Mouse (Mus musculus) cerebellum, adult (tissue): ENCODE results near the gene Nos1ap.

ENCODE experiments used
- ATAC-seq: cut with Nextera tagmentation; 2 replicates; pipeline ENCODE4 v1.9.2; 2017; ENCODE audit warnings: mild to moderate bottlenecking, moderate library complexity, mixed read lengths; ENCODE audit not compliant: insufficient number of reproducible peaks, low FRiP score, low TSS enrichment

The Nos1ap gene

DNA sequence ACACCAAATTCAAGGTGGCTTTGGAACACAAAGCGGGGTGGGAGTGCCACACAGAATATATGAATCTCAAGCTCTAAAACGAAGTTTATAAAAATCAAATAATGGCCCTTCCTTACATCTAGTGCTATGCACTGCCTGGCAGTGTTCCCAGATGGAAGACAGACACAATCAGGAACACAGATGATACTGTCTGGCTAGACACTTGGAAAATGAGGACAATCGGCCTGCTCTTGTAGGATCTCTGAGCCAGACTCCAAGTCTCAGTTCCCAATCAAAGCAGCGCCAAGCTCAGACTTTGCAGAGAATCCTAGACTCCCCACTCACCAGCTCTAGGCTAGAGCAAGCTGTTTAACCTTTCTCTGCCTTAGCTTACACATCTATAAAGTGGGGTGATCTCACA, 85.3 kb downstream of the Nos1ap start:
- ATAC-seq = no peak

DNA sequence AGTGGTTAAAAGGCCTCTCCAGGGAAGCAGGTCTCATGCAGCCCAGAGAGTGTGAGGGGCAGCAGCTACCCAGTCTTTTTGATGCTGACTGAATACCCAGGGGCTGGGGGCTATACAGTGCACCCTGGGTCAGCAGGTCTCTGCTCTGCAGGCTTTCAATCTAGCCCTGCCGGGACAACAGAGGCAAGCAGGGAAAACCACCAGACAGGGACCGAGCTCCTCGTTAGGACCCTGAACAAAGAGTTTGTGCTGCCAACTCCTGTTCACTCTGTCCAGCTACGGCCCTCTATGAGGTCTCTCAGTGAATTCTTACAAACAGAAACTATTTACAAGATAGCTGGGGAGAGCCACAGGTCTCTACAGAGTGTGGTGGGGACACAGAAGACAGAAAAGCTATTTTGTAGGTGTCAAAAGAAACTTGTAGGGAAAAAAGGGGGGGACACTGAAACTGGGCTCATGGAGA, 86.4 kb downstream of the Nos1ap start:
- no peak for ATAC-seq

DNA sequence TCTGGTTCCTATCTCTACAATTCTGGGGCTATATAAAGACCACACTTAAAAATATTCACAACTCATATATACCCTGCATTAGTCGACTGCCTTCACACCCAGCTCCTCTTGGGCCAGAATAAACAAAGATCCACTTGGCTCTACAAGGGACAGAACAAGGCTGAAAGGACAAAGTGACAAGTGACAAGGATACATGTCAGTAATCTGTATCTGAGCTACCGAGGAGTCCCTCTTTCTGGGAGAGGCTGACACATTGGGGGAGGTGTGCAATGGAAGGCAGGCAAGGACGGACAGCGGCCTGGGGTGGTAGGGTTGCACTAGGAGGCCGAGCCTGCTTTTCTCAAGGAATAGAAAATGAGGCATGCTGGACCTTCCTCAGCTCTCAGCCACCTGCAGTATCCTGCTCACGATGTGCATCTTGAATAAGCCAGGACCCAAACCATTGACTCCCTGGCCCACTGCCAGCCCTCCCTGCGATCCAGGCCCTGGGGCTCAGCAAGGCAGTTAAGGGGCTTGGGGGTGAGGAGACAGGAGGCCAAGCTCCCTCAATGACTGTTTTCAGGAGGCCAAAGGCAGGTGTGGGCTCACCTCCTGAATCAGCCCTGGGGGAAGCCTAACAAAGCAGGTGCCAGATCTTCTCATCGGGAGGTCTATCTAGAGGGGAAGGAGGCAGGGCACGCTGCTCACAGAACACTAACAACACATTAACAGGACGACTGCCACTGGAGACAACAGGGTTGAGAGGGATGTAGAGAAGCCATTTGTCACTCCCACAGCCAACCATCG, 87.0 kb downstream of the Nos1ap start:
- no peak for ATAC-seq

DNA sequence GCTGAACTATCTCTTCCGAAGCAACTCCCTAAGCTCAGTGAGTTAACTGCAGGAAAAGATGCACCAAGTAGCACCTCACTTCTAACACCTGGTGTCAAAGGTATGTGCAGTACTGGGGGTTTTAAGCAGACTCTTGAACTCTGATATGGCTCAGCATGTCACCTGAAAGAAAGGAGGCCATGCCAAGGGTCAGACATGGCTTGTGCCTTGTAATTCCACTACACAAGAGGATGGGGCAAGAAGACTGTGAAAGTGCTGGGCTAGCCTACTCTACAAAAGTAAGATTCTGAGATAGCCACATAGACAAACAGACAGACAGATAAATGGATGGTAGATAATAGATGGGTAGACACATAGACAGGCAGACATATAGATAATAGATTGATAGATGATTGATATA, 87.7 kb downstream of the Nos1ap start:
- no peak for ATAC-seq

DNA sequence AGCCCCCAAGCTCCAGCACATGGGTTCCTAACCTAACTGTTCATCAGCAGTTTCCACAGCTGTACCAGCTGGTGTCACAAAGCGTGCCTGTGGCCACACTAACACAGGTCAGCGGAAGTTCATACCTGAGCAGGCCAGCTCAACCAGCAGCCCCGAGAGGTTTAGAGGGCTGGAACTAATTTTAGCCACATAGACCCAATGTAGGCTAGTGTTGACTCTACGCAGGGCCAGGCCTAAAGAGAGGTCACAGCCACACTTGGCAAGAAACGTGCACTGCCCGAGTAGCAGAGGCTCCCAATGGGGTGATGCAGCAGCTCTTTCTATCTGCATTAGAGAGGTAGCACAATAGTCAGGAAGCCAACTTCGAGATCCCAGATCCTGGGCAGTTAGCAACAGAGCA, 88.1 kb downstream of the Nos1ap start:
- ATAC-seq = no peak

DNA sequence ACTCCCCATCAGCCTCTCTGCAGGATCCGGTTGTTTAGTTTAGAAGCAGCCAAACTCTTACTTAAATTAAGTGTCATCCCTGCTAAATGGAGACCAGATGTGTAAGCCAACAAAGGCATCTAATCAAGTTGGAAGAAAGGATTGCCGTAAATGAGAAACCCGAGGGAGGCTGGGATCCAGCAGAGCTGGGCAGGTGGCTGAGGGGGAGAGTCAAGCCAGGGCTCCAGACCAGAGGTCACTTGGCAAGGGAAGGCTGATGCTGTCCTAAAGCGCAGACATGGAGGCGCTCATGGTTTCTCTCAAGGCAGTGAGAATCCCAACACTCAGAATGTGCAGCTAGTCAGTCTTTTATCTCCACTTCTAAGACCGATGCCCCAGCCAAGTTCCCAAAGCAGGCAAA, 89.8 kb downstream of the Nos1ap start:
- no peak for ATAC-seq

DNA sequence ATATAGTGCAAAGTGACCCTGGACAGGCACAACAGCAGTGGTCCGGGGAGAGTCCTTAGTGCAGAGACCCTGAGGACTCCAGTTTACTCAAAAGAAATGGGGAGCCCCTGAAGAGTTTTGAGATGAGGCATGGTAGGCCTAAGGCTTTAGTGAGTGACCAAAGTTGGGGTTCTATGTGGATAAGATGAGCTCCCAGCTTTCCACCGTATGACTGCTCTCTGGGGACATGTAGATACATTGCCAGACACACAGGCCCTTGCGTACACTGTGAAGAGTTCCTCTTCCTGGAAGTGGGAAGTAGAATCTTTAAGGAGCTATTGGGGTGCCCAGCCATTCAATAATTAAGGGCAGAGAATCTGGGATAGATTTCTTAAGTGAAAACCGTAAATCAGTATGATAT, 90.2 kb downstream of the Nos1ap start:
- ATAC-seq = no peak

DNA sequence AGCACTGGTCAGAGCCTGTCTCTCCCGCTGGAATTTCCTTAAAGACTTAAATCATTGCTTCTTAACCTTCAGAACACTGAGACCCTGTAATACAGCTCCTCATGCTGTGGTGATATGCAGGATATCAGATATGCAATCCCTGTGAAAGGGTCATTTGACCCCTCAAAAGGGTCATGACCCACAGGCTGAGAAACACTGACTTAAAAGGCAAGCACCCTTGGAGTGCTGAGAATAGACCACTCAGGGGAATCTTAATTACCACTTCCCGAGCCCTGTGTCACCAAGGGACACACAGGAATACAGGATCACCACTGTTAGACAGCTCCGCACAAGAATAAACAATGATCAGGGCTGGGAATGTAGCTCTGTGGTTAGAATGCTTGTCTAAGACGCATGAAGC, 91.0 kb downstream of the Nos1ap start:
- no peak for ATAC-seq

DNA sequence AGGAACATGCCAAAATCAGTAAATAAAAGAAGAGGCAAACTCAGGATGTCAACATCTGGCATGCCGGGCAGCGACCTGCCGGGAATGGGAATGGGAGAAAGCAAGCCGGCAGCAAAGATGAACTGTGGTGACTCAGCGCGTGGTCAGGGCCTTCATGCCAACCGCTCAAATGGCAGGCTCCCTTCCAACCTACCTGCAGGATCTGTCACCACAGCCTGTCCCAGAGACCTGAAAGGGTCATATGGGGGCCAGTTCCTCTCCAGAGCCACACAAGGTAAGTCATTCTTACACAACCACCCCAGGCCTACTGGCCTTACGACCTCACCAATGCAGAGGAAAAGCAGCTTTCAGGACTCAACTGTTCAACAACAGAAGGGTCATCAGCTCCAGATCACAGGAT, 93.4 kb downstream of the Nos1ap start:
- no peak for ATAC-seq

DNA sequence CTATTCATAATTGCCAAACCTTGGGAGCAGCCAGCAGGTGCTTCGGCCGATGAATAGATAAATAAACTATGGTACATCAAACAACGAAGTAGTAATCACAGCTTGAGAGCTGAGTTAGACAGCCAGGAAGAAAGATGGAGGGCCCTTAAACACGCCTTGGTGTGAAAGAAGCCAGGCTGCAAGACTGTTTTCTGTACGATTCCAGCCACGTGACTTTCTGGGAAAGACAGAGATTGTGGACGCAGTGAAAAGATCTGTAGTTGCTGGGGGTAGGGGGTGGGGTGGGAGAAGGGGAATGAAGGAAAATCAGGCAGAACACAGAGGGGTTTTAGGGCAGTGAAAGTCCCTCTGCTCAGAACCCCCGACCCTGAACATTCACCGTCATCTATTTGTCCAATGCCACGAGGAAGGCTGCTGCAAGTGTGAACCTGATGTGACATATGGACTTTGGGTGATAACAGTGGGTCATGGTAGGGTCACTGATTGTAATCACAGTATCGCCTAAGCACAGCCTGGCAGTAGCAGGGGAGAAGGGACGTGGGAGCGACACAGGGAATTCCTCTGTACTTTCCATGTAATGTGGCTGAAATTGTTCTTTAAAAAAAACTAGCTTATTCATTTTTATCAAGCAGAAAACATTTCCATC, 94.0 kb downstream of the Nos1ap start:
- no peak for ATAC-seq

DNA sequence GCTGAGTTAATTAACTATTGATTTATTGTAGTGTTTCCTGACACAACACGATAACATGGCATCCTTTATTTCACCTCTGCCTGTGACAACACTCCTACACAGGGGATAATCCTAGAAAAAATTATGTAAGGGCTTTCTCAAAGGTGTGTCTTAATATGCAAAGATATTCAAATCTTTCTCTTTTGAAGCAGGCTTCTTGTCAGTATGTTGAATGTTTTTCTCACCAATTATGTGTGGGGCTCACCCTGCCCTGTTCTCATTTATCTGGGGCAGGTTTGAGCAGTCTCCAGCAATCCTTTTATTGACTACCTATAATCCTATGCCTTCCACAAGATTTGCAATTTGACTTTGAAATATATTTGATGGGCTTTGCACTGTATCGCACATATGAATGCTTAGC, 97.1 kb downstream of the Nos1ap start:
- no peak for ATAC-seq

DNA sequence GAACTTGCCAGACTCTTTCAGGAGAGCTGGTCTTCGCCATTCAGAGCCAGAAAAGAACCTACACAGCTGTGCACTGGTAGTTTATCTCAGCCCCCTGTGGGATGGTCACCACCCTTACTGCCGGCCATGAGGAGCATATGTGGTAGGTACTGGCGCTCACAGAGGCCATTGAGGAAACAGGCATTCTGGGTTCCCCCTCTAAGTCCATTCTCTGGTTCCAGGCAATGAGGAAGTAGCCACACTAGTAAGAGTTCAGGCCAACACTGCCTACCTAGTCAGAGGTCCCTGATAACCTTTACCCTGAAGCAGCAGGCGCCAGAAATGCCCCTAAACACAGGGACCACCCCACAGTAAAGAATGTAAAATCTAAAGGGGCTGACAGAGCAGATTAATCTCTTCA, 97.6 kb downstream of the Nos1ap start:
- ATAC-seq = no peak

DNA sequence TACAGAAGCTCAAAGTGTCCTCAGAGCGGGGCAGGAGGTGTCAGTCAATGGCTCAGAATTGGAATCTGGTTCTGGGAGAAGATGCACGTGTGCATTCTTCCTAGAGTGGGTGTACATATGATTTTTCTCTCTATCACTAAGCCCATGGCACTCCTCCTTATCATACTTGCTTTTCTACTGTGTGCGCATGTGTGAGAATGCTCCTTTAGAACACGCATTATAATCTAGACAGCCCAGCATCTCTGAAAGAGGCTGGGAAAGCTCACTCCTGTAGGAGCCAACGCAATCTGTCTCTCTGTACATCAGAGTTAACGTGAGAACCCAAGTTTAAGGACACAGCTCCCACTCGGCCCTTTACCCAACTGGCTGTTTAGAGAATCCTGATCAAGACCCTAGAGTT, 99.7 kb downstream of the Nos1ap start:
- ATAC-seq = no peak

DNA sequence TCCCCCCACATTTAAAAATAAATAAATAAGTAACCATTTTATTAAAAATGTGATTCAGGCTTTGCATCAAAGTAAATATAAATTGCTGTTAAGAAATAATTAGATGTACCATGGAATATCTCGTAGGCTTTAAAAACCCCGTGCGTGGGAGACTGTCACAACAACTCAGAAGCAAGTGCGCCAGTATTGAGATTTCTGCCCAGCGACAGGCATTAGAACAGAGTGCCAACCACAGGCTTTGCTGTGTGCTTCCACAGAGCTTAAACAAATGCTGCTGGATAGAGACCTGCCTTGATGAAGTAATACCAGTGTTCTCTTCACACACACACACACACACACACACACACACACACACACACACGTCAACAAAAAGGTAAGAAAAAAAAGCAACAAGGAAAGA, 100.2 kb downstream of the Nos1ap start:
- no peak for ATAC-seq

DNA sequence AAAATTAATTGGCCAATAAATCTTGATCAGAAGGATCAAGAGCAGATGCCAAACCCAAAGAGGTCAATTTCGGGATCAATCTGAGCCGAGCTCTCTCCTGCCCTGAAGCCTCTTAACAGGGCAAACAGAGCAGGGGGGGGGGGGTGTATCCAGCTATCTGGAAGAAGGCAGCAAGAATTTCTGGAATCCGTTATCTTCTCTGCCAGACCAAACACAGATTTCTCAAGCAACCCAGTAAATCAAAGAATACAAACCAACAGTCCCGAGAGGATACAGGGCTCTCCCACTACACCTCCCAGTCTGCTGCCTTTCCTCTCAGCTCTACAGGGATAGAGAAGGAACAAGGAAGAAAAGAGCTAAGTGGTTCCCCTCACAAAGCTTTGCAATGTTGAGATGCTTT, 104.5 kb downstream of the Nos1ap start:
- ATAC-seq = no peak

DNA sequence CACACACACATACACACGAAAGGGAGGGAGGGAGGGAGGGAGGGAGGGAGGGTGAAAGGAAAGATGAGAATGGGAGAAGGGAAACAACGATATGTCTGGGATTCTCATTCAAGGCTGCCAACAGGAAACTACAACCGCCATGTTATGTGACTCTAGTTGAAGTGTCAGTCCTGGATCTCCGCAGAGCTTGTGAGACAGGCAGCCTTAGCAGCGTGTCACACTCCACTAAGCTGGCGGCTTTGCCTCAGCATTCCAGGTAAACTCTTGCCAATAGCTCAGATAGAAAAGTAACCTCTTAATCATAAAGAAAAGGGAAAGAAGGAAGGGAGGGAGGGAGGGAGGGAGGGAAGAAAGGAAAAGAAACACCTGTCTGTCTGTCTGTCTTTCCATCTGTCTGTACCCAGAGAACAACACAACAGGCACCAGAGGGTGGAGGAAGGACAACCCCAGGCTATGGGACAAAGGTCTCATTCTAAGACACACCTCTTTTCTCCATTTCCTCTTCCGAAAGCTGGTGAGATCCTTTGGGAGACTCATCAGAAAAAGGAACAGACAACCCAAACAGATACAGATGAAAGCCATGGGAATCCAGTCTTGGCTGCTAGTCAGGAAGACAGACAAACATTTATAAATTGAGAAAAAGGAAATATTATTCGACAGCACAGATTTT, 107.3 kb downstream of the Nos1ap start:
- ATAC-seq = no peak

DNA sequence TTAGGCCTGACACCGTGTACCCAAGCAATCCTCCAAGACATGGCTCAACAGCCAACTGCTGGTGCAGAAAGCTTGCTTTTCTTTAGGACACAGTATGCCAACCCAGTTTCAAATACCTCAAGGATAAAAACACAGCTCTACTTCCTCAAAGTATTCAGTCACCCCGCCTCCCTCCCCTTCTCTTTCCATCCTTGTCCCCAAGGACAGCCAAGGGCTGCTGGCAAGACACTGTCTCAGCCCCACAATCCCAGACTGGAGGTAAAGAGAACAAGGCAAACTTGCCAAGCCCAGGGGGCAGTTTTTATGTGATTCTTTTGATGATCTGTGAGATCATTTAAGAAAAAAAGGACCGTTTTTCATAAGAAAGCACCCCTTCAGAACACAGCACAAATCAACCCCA, 108.6 kb downstream of the Nos1ap start:
- no peak for ATAC-seq

DNA sequence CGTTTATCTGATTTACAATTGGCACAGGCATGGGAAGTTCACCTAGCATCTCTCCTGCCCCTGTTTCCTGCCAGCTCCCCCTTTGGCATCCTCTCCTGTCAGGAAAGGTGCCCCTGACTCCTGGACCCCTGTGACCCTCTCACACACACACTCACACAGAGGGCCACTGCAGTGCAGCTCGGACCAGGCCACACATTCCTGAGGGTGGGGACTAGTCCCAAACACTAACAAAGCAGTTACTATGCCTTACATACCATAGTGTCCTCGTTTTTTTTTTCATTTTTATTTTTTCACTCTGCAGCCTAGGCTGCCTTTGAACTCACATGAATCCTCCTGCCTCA, 110.2 kb downstream of the Nos1ap start:
- no peak for ATAC-seq

DNA sequence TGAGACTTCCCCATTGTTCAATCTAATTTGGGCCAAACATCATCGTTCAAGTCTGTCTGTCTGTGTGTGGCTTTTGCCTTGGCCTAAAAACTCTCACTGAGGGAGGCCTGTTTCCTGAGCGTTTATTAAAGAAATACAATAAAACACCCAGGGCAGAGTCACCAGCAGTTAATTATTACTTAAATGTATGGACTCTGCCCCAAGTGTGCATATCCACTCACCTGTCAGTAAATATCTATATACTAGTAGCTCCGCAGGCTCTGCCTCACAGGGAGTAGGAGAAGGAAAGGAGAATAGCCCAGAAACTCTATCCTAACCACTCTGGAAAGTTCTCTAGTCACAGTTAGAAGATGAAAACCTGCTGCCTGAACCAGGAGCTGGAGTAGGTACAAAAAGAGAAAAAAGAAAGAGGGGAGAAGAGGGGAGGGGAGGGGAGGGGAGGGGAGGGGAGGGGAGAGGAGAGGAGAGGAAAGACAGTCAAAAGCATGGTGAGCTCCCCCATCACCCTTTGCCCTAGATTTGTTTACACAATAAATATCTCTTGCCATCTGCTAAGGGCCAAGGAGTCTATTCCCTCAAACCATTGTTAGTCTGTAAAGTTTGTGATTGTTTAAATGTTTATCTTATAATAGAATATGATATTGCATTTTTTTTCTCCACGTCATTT, 110.7 kb downstream of the Nos1ap start:
- ATAC-seq = no peak

DNA sequence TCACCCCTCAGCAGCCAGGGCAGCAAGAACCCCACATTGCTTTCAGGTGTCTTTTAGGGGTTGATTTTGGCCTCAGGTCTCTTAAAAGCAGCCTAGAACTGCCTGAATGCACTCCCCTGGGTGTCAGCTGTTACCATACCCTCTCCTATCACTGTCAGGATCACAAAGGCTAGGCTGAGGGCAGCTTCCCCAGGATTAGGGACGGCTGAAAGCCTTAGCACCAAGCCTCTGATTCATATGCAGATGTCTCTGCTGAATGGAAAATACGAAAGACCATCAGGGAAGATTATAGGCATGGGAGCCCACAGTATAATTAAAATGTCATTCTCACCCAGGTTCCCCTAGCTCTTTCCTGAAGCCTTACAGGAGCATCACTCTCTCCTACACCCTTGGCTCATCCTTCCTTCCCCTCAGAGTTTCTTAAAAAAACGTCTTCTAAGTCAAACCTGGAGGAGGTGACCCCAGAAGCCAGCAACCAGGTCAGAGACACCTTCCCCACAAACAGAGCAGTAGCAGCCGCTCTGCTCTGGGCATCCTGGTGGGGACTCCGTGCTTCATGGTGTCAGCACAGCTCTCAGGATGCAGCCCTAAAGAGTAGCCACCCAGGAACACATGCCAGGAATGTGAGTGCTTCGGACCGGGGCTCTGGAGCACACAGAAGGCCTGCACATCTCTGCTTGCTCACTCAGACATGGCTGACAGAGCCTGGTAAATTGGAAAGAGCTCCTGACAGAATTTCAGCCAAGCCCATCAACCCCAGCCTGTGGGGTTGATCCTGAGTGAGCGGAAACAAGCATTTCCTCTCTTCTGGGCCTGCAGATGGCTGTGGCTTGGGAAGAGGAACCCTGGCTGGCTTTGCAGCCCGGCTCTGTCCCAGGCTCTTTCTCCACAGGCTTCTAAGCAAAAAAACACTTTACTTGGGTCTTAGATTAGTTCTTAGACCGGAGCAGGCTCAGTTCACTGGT, 111.7 kb downstream of the Nos1ap start:
- ATAC-seq = peak; percentile 65
